Mouse (Mus musculus): ENCODE measurements around the gene Rasgef1c. TPM values are rescaled to one million over a fixed set of nuclear protein-coding genes. Genes with fewer than 3 reads are reported as not detected.

Rasgef1c gene
- total and polyA plus RNA-seq, 3 experiments: 0.42 to 0.57 (median 0.53) TPM

- no peak overlapping the region for H3K27ac ChIP-seq
- no peaks in the 10 kb centered on the region for H3K4me1 ChIP-seq (ENCODE audit: control insufficient read depth, insufficient read depth, low read length)
- TF ChIP-seq POLR2A (IDR thresholded peaks at IDR 0.05; ENCODE audit: insufficient read depth, low read depth, low read length): no peak
- no peak for TF ChIP-seq EP300 (IDR thresholded peaks at IDR 0.05; ENCODE audit: insufficient read depth, low read depth, low read length)
- no peak for TF ChIP-seq CTCF (IDR thresholded peaks at IDR 0.05)
- no peak for DNase-seq
- no peaks in the 10 kb centered on the region for H3K27me3 ChIP-seq (ENCODE audit: control insufficient read depth, insufficient read depth, low read length)
- no peaks in the 10 kb centered on the region for H3K36me3 ChIP-seq (ENCODE audit: control insufficient read depth, insufficient read depth, low read length)
- 44% methylated on average over 4 of the region's 4 CpGs for WGBS
- H3K4me3 ChIP-seq: no peak overlapping the region
- H3K9ac ChIP-seq (ENCODE audit: low read depth, low read length): no peak overlapping the region
- no peaks in the 10 kb centered on the region for H3K79me2 ChIP-seq (replicated peaks; ENCODE audit: control insufficient read depth, insufficient read depth, low read length)
- intact Hi-C loops (cut with DNase I): loop anchor here (10.0 kb wide), 2 partner anchors 242 to 382 kb away; no protein-coding TSS in a partner anchor
Measured at GRCm38 (mm10) chr11:49982881-49983280, 81.2 kb downstream of the Rasgef1c start.

GRCm38 (mm10) chr11:49983875-49984552 is 82.4 kb downstream of the Rasgef1c start:
- H3K36me3 ChIP-seq (ENCODE audit: control insufficient read depth, insufficient read depth, low read length): no peaks in the 10 kb centered on the region
- H3K27me3 ChIP-seq (ENCODE audit: control insufficient read depth, insufficient read depth, low read length): no peaks in the 10 kb centered on the region
- no peak for DNase-seq
- TF ChIP-seq EP300 (IDR thresholded peaks at IDR 0.05; ENCODE audit: insufficient read depth, low read depth, low read length) (no peak), POLR2A (IDR thresholded peaks at IDR 0.05; ENCODE audit: insufficient read depth, low read depth, low read length) (no peak)
- WGBS: 82% methylated on average over 4 of the region's 4 CpGs
- H3K9ac ChIP-seq (ENCODE audit: low read depth, low read length): no peak overlapping the region
- no peaks in the 10 kb centered on the region for H3K4me1 ChIP-seq (ENCODE audit: control insufficient read depth, insufficient read depth, low read length)
- intact Hi-C loops (cut with DNase I): loop anchor here (10.0 kb wide), 2 partner anchors 241 to 381 kb away; no protein-coding TSS in a partner anchor
- H3K79me2 ChIP-seq (replicated peaks; ENCODE audit: control insufficient read depth, insufficient read depth, low read length): no peaks in the 10 kb centered on the region
- no peak overlapping the region for H3K27ac ChIP-seq
- no peak overlapping the region for H3K4me3 ChIP-seq

- 77% methylated on average over 4 of the region's 4 CpGs for WGBS
- no peak overlapping the region for H3K4me3 ChIP-seq
- no peak overlapping the region for H3K9ac ChIP-seq (ENCODE audit: low read depth, low read length)
- TF ChIP-seq POLR2A (IDR thresholded peaks at IDR 0.05; ENCODE audit: insufficient read depth, low read depth, low read length) (no peak), CTCF (IDR thresholded peaks at IDR 0.05) (no peak), EP300 (IDR thresholded peaks at IDR 0.05; ENCODE audit: insufficient read depth, low read depth, low read length) (no peak)
- no peaks in the 10 kb centered on the region for H3K36me3 ChIP-seq (ENCODE audit: control insufficient read depth, insufficient read depth, low read length)
- no peaks in the 10 kb centered on the region for H3K79me2 ChIP-seq (replicated peaks; ENCODE audit: control insufficient read depth, insufficient read depth, low read length)
- intact Hi-C loops (cut with DNase I): loop anchor here (5.0 to 10.0 kb wide), 3 partner anchors 127 to 380 kb away; no protein-coding TSS in a partner anchor
- no peak for DNase-seq
- H3K27me3 ChIP-seq (ENCODE audit: control insufficient read depth, insufficient read depth, low read length): no peaks in the 10 kb centered on the region
- H3K27ac ChIP-seq: no peak overlapping the region
- H3K4me1 ChIP-seq (ENCODE audit: control insufficient read depth, insufficient read depth, low read length): no peaks in the 10 kb centered on the region
Measured at GRCm38 (mm10) chr11:49985009-49985408, 83.4 kb downstream of the Rasgef1c start.

- Histone ChIP-seq H3K27ac (no peak overlapping the region), H3K4me1 (ENCODE audit: control insufficient read depth, insufficient read depth, low read length) (no peaks in the 10 kb centered on the region), H3K4me3 (no peak overlapping the region), H3K79me2 (replicated peaks; ENCODE audit: control insufficient read depth, insufficient read depth, low read length) (no peaks in the 10 kb centered on the region), H3K36me3 (ENCODE audit: control insufficient read depth, insufficient read depth, low read length) (no peaks in the 10 kb centered on the region), H3K27me3 (ENCODE audit: control insufficient read depth, insufficient read depth, low read length) (no peaks in the 10 kb centered on the region), H3K9ac (ENCODE audit: low read depth, low read length) (no peak overlapping the region)
- WGBS: 24% methylated on average over 10 of the region's 10 CpGs
- intact Hi-C loops (cut with DNase I): loop anchor here (1.0 to 10.0 kb wide), 4 partner anchors 126 to 378 kb away; no protein-coding TSS in a partner anchor
- peak; percentile 34 to 63 for DNase-seq
- TF ChIP-seq POLR2A (IDR thresholded peaks at IDR 0.05; ENCODE audit: insufficient read depth, low read depth, low read length) (no peak), CTCF (IDR thresholded peaks at IDR 0.05) (peak; percentile 70), EP300 (IDR thresholded peaks at IDR 0.05; ENCODE audit: insufficient read depth, low read depth, low read length) (peak; percentile 80)
Measured at GRCm38 (mm10) chr11:49986277-49987036, 84.8 kb downstream of the Rasgef1c start.

- no peak overlapping the region for H3K4me3 ChIP-seq
- H3K79me2 ChIP-seq (replicated peaks; ENCODE audit: control insufficient read depth, insufficient read depth, low read length): no peaks in the 10 kb centered on the region
- no peaks in the 10 kb centered on the region for H3K4me1 ChIP-seq (ENCODE audit: control insufficient read depth, insufficient read depth, low read length)
- H3K9ac ChIP-seq (ENCODE audit: low read depth, low read length): no peak overlapping the region
- no peak for DNase-seq
- no peaks in the 10 kb centered on the region for H3K36me3 ChIP-seq (ENCODE audit: control insufficient read depth, insufficient read depth, low read length)
- H3K27ac ChIP-seq: no peak overlapping the region
- WGBS: 69% methylated on average over 2 of the region's 2 CpGs
- no peaks in the 10 kb centered on the region for H3K27me3 ChIP-seq (ENCODE audit: control insufficient read depth, insufficient read depth, low read length)
- intact Hi-C loops (cut with DNase I): no loop called here
- TF ChIP-seq CTCF (IDR thresholded peaks at IDR 0.05) (no peak), EP300 (IDR thresholded peaks at IDR 0.05; ENCODE audit: insufficient read depth, low read depth, low read length) (no peak), POLR2A (IDR thresholded peaks at IDR 0.05; ENCODE audit: insufficient read depth, low read depth, low read length) (no peak)
Measured at GRCm38 (mm10) chr11:49994536-49994935, 92.9 kb downstream of the Rasgef1c start.

- Histone ChIP-seq H3K9ac (ENCODE audit: low read depth, low read length) (no peak overlapping the region), H3K4me1 (ENCODE audit: control insufficient read depth, insufficient read depth, low read length) (no peaks in the 10 kb centered on the region), H3K27ac (no peak overlapping the region), H3K27me3 (ENCODE audit: control insufficient read depth, insufficient read depth, low read length) (no peaks in the 10 kb centered on the region), H3K36me3 (ENCODE audit: control insufficient read depth, insufficient read depth, low read length) (no peaks in the 10 kb centered on the region), H3K79me2 (replicated peaks; ENCODE audit: control insufficient read depth, insufficient read depth, low read length) (no peaks in the 10 kb centered on the region), H3K4me3 (no peak overlapping the region)
- intact Hi-C loops (cut with DNase I): no loop called here
- DNase-seq: no peak
- TF ChIP-seq POLR2A (IDR thresholded peaks at IDR 0.05; ENCODE audit: insufficient read depth, low read depth, low read length) (no peak), CTCF (IDR thresholded peaks at IDR 0.05) (no peak), EP300 (IDR thresholded peaks at IDR 0.05; ENCODE audit: insufficient read depth, low read depth, low read length) (no peak)
- 58% methylated on average over 4 of the region's 4 CpGs for WGBS
Measured at GRCm38 (mm10) chr11:49996398-49996797, 94.8 kb downstream of the Rasgef1c start.
